In the genomic region with DNA sequence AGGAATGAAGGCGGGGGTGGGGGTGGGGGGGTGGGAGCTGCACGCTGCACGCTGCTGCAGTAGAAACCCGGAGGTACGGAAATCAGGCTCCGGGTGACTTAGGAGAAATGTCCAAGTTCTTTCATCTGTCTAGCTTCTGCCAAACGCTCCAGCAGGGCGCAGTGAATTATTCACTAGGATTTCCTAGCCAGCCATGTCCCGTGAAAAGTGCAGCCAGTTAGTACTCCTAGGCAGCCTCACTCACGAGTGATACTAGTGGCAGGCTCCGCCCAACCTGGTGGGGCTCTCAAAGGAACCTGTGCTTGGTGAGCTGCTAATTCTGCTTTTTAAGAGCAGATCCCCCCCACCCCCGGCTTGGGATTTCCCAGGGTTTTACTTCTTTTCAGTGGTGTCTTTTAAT, we compare ENCODE assay signal across 16 mouse cellular contexts. TPM values are rescaled to one million over a fixed set of nuclear protein-coding genes. Genes with fewer than 3 reads are reported as not detected.
A peak's percentile ranks its signal among the peaks of the same experiment; 100 is the strongest.
DNase-seq lines count a peak whose midpoint lies in the region; ATAC-seq and TF ChIP-seq lines count a peak whose summit lies in the region.
"Had no signal": no experiment of that assay in that cellular context is flagged by ENCODE, and none has a peak within 500 bp of the region (broad histone marks: within the 10 kb centered on the region; RNA-seq: fewer than 3 reads in every experiment).

No protein-coding gene starts in this region.

- H3K4me1 ChIP-seq in kidney, embryonic 14.5 days (ENCODE audit: control insufficient read depth, insufficient read depth, low read length), result peaks cover 6% of the 10 kb centered on the region
- H3K4me1 ChIP-seq in liver, adult 2 months (ENCODE audit: control insufficient read depth, insufficient read depth, low read length), result peaks cover 22% of the 10 kb centered on the region

- TF ChIP-seq POLR2A in liver, adult 2 months (IDR thresholded peaks at IDR 0.05; ENCODE audit: extremely low read depth, insufficient read depth, low read length), result no peak

- H3K36me3 ChIP-seq in kidney, embryonic 14.5 days (ENCODE audit: control insufficient read depth, insufficient read depth, low read length), result no peaks in the 10 kb centered on the region
- peaks cover 2% of the 10 kb centered on the region; the same call in 1 of the 2 replicates for H3K36me3 ChIP-seq in liver, adult 2 months (ENCODE audit: control insufficient read depth, insufficient read depth, low read length)
- H3K36me3 ChIP-seq: limb, embryonic 15.5 days; midbrain, embryonic 13.5 days had no signal

- no peak overlapping the region for H3K9ac ChIP-seq in kidney, embryonic 14.5 days (ENCODE audit: low read depth, low read length)
- peak overlapping the region; percentile 66 for H3K9ac ChIP-seq in liver, adult 2 months (ENCODE audit: low read depth, low read length)
- H3K9ac ChIP-seq: limb, embryonic 15.5 days; midbrain, embryonic 13.5 days had no signal

- no peaks in the 10 kb centered on the region for H3K9me3 ChIP-seq in kidney, embryonic 14.5 days (ENCODE audit: control insufficient read depth, low read length)
- H3K9me3 ChIP-seq: limb, embryonic 15.5 days; midbrain, embryonic 13.5 days had no signal

- TF ChIP-seq CTCF in liver, adult 2 months (IDR thresholded peaks at IDR 0.05; ENCODE audit: low read depth, low read length), result no peak

- 65% methylated on average over 12 of the region's 12 CpGs for WGBS in kidney, embryonic 14.5 days
- 26% methylated on average over 12 of the region's 12 CpGs for WGBS in liver, adult 2 months

- peak; percentile 72 for DNase-seq in kidney, adult 11 months
- DNase-seq in kidney, adult 9 months, result peak; percentile 83
- peak; percentile 94 for DNase-seq in liver, adult 2 months (ENCODE audit: extremely low read depth, low read depth, low spot score)
- DNase-seq in lung, postnatal 10 days, result no peak
- no peak for DNase-seq in left cerebral cortex, postnatal 25 days (ENCODE audit: low spot score in 2 of 2)
- DNase-seq in adrenal gland, adult 2 months, result no peak
- DNase-seq: cerebellum, adult 9-10 months; lung, postnatal 4 days; right cerebral cortex, postnatal 25 days; thymus, adult 18-20 months had no signal

- no peak overlapping the region for H3K4me2 ChIP-seq in kidney, embryonic 14.5 days (replicated peaks; ENCODE audit: low read depth, low read length)
- H3K4me2 ChIP-seq: limb, embryonic 15.5 days; midbrain, embryonic 13.5 days had no signal

- intact Hi-C loops in left cerebral cortex, postnatal 25 days (cut with DNase I), result no loop called here

- H3K4me3 ChIP-seq in kidney, embryonic 14.5 days (ENCODE audit: low read length), result no peak overlapping the region
- H3K4me3 ChIP-seq in liver, adult 2 months (ENCODE audit: insufficient read depth, low read depth, low read length), result no peak overlapping the region
- H3K4me3 ChIP-seq: erythroblast, embryonic 14.5 days; layer of hippocampus, adult 2 months; limb, embryonic 15.5 days; midbrain, embryonic 13.5 days had no signal

- H3K27me3 ChIP-seq in kidney, embryonic 14.5 days (ENCODE audit: control insufficient read depth, insufficient read depth, low read length), result no peaks in the 10 kb centered on the region
- H3K27me3 ChIP-seq in liver, adult 2 months (ENCODE audit: control insufficient read depth, insufficient read depth, low read length), result no peaks in the 10 kb centered on the region
- H3K27me3 ChIP-seq: limb, embryonic 15.5 days; midbrain, embryonic 13.5 days had no signal

- peaks cover 30% of the 10 kb centered on the region for H3K79me2 ChIP-seq in liver, adult 2 months (ENCODE audit: control insufficient read depth, insufficient read depth, low read length)

- ATAC-seq in kidney, embryonic 14.5 days (ENCODE audit: low FRiP score, low TSS enrichment), result no peak
- ATAC-seq: CD4-positive, CD25-positive, alpha-beta regulatory T cell, adult 4 months; midbrain, embryonic 13.5 days had no signal

- no peak overlapping the region for H3K27ac ChIP-seq in kidney, embryonic 14.5 days (ENCODE audit: low read depth, low read length)
- H3K27ac ChIP-seq in liver, adult 2 months (replicated peaks; ENCODE audit: insufficient read depth, low read depth, low read length), result peak overlapping the region; percentile 92
- H3K27ac ChIP-seq: layer of hippocampus, adult 2 months; limb, embryonic 15.5 days; midbrain, embryonic 13.5 days had no signal

RNA-seq across cellular contexts. Expression of gene Got2, which starts 3.9 kb away (rescaled TPM):
- polyA plus RNA-seq in kidney, embryonic 14.5 days (2014; fragmentation: Nextera tagmentation; extraction: Ambion mirVana), result 95.2 and 173 TPM in 2 replicates
- total RNA-seq in liver, adult 2 months (2014; rRNA removed), result 271 and 323 TPM in 2 replicates
- 350 and 393 TPM in 2 replicates for polyA plus RNA-seq in liver, adult 2 months (2012; rRNA removed)
- 100 to 1,000 TPM; 230 to 236 TPM for total RNA-seq in left cerebral cortex, postnatal 25 days (2021)
- total RNA-seq in adrenal gland, adult 2 months (2021), result 100 to 1,000 TPM; 131 to 140 TPM
- 105 and 111 TPM in 2 replicates for polyA plus RNA-seq in adrenal gland, adult 2 months (2012; rRNA removed)

RNA-seq across cellular contexts. Expression of gene Slc38a7, which starts 31.2 kb away (rescaled TPM):
- 12.5 and 14.6 TPM in 2 replicates for polyA plus RNA-seq in kidney, embryonic 14.5 days (2014; fragmentation: Nextera tagmentation; extraction: Ambion mirVana)
- total RNA-seq in liver, adult 2 months (2014; rRNA removed), result 10.7 and 16.6 TPM in 2 replicates
- polyA plus RNA-seq in liver, adult 2 months (2012; rRNA removed), result 22.2 and 22.8 TPM in 2 replicates
- total RNA-seq in left cerebral cortex, postnatal 25 days (2021), result 10 to 100 TPM; 27.0 to 27.9 TPM
- total RNA-seq in adrenal gland, adult 2 months (2021), result 10 to 100 TPM; 16.8 to 20.8 TPM
- 26.7 and 34.1 TPM in 2 replicates for polyA plus RNA-seq in adrenal gland, adult 2 months (2012; rRNA removed)

RNA-seq across cellular contexts. Expression of gene Sap18b, which starts 59.3 kb away (rescaled TPM):
- polyA plus RNA-seq in kidney, embryonic 14.5 days (2014; fragmentation: Nextera tagmentation; extraction: Ambion mirVana), result 359 and 395 TPM in 2 replicates
- 61.1 and 66.8 TPM in 2 replicates for total RNA-seq in liver, adult 2 months (2014; rRNA removed)
- 30.7 and 39.5 TPM in 2 replicates for polyA plus RNA-seq in liver, adult 2 months (2012; rRNA removed)
- 10 to 100 TPM; 88.4 to 99.8 TPM for total RNA-seq in left cerebral cortex, postnatal 25 days (2021)
- 100 to 1,000 TPM; 178 to 183 TPM for total RNA-seq in adrenal gland, adult 2 months (2021)
- polyA plus RNA-seq in adrenal gland, adult 2 months (2012; rRNA removed), result 25.5 and 27.5 TPM in 2 replicates

Comparison
In these comparisons a context has a peak if more than half of its experiments do, and no peak if none do; other contexts are left out.
1. DNase-seq: peak in kidney, adult 11 months (single experiment), kidney, adult 9 months (single experiment) and liver, adult 2 months (single experiment); none in lung, postnatal 10 days (single experiment), left cerebral cortex, postnatal 25 days (0 of 2) and adrenal gland, adult 2 months (single experiment).